Mouse (Mus musculus): ENCODE data around the gene Zfp169.

DNA sequence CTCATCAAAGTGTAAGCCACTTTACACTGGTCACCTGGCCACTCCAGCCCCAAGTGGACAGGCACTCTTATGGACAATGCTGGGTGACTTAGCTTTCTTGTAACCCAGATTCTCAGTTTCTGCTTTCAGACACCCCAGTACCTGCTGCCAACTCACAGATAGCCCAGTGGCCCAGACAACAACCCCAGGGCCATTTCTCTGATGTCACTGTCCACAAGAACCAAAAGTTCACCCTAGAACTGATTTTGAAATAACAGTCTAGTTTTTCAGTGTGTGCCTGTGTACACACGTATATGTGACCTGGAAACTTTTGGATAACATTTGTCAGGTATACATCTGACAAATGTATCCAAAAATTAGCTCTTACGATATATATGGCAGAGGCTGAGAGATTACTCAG is 48.2 kb upstream of the Zfp169 start:
- no peak for TF ChIP-seq MAX (IDR thresholded peaks at IDR 0.05)
- no peak for TF ChIP-seq CTCF (IDR thresholded peaks at IDR 0.05; ENCODE audit: control insufficient read depth, insufficient read depth, insufficient read length)
- no peak for TF ChIP-seq MYOG (IDR thresholded peaks at IDR 0.05; ENCODE audit: control insufficient read depth, extremely low read depth, insufficient read length)
- TF ChIP-seq CEBPB (IDR thresholded peaks at IDR 0.05; ENCODE audit: low read depth), result no peak
